Mouse (Mus musculus) lung, embryonic 15.5 days (tissue): ENCODE measurements around the gene Olfr498. TPM values are rescaled to one million over a fixed set of nuclear protein-coding genes. Genes with fewer than 3 reads are reported as not detected.

ENCODE experiments used
- ATAC-seq: fragments of 200-750 bp; cut with Nextera tagmentation; 2 replicates; pipeline ENCODE4 v1.8.0; 2017; ENCODE audit warnings: moderate number of reproducible peaks, borderline replicate concordance; ENCODE audit not compliant: low FRiP score, low TSS enrichment; ENCODE audit errors: extremely low read depth
- H3K27ac ChIP-seq: fragments of 300-500 bp; sonication (generic); 2 replicates; pipeline ENCODE4 v1.5.1; 2015; ENCODE audit warnings: moderate library complexity, mild to moderate bottlenecking, inconsistent platforms
- H3K27me3 ChIP-seq: fragments of 300-500 bp; sonication (generic); 2 replicates; pipeline ENCODE4 v1.6.1; 2015; ENCODE audit warnings: inconsistent platforms
- H3K36me3 ChIP-seq: fragments of 300-500 bp; sonication (generic); 2 replicates; pipeline ENCODE4 v1.6.1; 2015; ENCODE audit warnings: inconsistent platforms
- H3K4me1 ChIP-seq: fragments of 300-500 bp; sonication (generic); 2 replicates; pipeline ENCODE4 v1.6.1; 2015; ENCODE audit warnings: inconsistent platforms
- H3K4me2 ChIP-seq: fragments of 300-500 bp; sonication (generic); 2 replicates; pipeline ENCODE4 v1.6.1; 2015; ENCODE audit warnings: inconsistent platforms, mild to moderate bottlenecking, moderate library complexity
- H3K4me3 ChIP-seq: fragments of 300-500 bp; sonication (generic); 2 replicates; pipeline ENCODE4 v1.5.1; 2015; ENCODE audit warnings: mild to moderate bottlenecking, inconsistent platforms
- H3K9ac ChIP-seq: fragments of 300-500 bp; sonication (generic); 2 replicates; pipeline ENCODE4 v1.6.1; 2015; ENCODE audit warnings: inconsistent platforms
- H3K9me3 ChIP-seq: fragments of 300-500 bp; sonication (generic); 2 replicates; pipeline ENCODE4 v1.6.1; 2016; ENCODE audit warnings: inconsistent platforms
- WGBS: fragments of 180-500 bp; shearing (Covaris S2); methylation state at CpG from one replicate; pipeline ENCODE4 v1.1.7; 2015; 5-methylcytosine and 5-hydroxymethylcytosine counted together
- polyA plus RNA-seq: library from polyadenylated mRNA; unstranded; fragments of >200 nt; fragmentation: Nextera tagmentation; extraction: Ambion mirVana; gene quantifications from 2 replicates; pipeline ENCODE4 v1.2.1, GENCODE M21; 2015

Olfr498 gene
- not detected in 2 replicates for polyA plus RNA-seq

DNA sequence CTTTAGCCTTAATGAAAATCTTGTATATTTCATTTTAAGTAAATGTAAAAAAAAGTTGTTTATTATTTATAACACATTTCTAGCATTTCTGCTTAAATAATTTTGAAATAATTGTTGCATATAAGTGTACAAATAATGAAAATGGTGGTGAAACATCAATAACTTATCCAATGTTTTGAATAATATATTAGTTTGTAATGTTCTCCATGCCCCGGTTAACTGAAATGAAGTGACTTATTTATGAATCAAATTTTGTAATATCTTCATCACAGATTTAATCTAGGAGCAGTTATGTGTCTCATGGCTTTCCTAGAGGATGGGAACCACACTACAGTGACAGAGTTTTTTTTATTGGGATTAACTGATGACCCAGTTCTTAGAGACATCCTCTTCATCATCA is at the start of gene Olfr498:
Gene Olfr498 (plus strand): TSS at position 301 of the 400 bp plus-strand sequence.
- Histone ChIP-seq H3K9ac (no peak within 1 kb of the TSS), H3K36me3 (no peaks in the 10 kb centered on the region), H3K4me2 (no peak within 1 kb of the TSS), H3K4me1 (no peaks in the 10 kb centered on the region), H3K9me3 (no peaks in the 10 kb centered on the region), H3K27ac (no peak within 1 kb of the TSS), H3K27me3 (no peaks in the 10 kb centered on the region), H3K4me3 (no peak within 1 kb of the TSS)
- no peak for ATAC-seq
- WGBS = 73% methylated on average over 1 of the region's 1 CpGs

GRCm38 (mm10) chr7:108420121-108420520 is 45.0 kb upstream of the Olfr498 start, which contains the start of gene Olfr497:
Olfr497 (plus strand) TSS chr7:108420421.
- no peaks in the 10 kb centered on the region for H3K36me3 ChIP-seq
- H3K9me3 ChIP-seq = no peaks in the 10 kb centered on the region
- 76% methylated on average over 2 of the region's 2 CpGs for WGBS
- H3K27ac ChIP-seq = no peak within 1 kb of the TSS
- no peaks in the 10 kb centered on the region for H3K4me1 ChIP-seq
- H3K4me3 ChIP-seq = no peak within 1 kb of the TSS
- H3K27me3 ChIP-seq = no peaks in the 10 kb centered on the region
- no peak within 1 kb of the TSS for H3K9ac ChIP-seq
- H3K4me2 ChIP-seq = no peak within 1 kb of the TSS
- ATAC-seq = no peak

Other genes with a start within 250 kb of the Olfr498 start
- gene Olfr488, start 207.0 kb upstream of the Olfr498 start, polyA plus RNA-seq = not detected in 2 replicates
- not detected in 2 replicates for gene Olfr490, start 176.4 kb upstream of the Olfr498 start, polyA plus RNA-seq
- gene Olfr491, start 151.9 kb upstream of the Olfr498 start, polyA plus RNA-seq = not detected in 2 replicates
- not detected in 2 replicates for gene Olfr492, start 141.7 kb upstream of the Olfr498 start, polyA plus RNA-seq
- gene Olfr493, start 118.3 kb upstream of the Olfr498 start, polyA plus RNA-seq = not detected in 2 replicates
- gene Olfr494, start 100.0 kb upstream of the Olfr498 start, polyA plus RNA-seq = not detected in 2 replicates
- gene Olfr495, start 72.2 kb upstream of the Olfr498 start, polyA plus RNA-seq = not detected in 2 replicates
- not detected in 2 replicates for gene Olfr497, start 44.9 kb upstream of the Olfr498 start, polyA plus RNA-seq
- not detected in 2 replicates for gene Olfr502, start 59.7 kb downstream of the Olfr498 start, polyA plus RNA-seq
- gene Olfr503, start 79.2 kb downstream of the Olfr498 start, polyA plus RNA-seq = not detected in 2 replicates
- not detected in 2 replicates for gene Olfr504, start 100.5 kb downstream of the Olfr498 start, polyA plus RNA-seq
- gene Olfr506, start 145.5 kb downstream of the Olfr498 start, polyA plus RNA-seq = not detected in 2 replicates
- not detected in 2 replicates for gene Olfr507, start 156.5 kb downstream of the Olfr498 start, polyA plus RNA-seq
- gene Olfr508, start 164.7 kb downstream of the Olfr498 start, polyA plus RNA-seq = not detected in 2 replicates
- not detected in 2 replicates for gene Olfr509, start 186.6 kb downstream of the Olfr498 start, polyA plus RNA-seq
- gene Olfr510, start 201.1 kb downstream of the Olfr498 start, polyA plus RNA-seq = not detected in 2 replicates
- not detected in 2 replicates for gene Olfr512, start 248.0 kb downstream of the Olfr498 start, polyA plus RNA-seq